Mouse (Mus musculus): ENCODE data around the gene Slc22a3.

Slc22a3 gene

DNA sequence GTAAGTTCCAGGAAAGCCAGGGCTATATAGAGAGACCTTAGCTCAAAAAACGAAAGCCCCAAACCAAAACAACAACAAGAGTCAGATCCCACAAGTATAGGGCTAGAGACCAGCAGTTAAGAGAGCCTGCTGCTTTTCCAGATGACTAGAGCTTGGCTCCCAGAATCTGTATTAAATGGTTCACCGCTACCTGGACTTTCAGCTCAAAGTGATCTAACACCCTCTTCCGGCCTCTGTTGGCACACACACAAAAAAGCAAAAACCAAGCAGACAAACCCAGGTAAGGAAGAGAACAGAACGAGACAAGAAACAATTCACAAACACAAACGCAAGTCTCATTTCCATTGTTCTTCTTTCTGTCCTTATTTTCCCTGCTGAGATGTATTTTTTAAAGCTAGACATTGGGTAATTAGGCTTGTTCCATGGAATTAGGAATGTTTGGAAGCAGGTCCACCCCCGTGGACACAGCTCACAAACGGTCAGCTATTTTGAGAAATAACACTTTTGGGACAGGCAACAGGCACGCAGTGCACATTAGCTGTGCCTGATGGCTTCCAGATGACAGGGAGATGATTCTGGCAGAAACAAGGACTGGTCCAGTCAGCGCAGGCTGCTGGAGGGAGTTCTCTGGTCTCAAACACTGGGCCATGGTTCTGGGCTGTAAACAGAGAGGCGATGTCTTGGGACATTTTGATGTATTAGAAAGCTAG lies 95.2 kb downstream of the Slc22a3 start:
- peak; percentile 61 for DNase-seq (ENCODE audit: low read depth, low spot score)

DNA sequence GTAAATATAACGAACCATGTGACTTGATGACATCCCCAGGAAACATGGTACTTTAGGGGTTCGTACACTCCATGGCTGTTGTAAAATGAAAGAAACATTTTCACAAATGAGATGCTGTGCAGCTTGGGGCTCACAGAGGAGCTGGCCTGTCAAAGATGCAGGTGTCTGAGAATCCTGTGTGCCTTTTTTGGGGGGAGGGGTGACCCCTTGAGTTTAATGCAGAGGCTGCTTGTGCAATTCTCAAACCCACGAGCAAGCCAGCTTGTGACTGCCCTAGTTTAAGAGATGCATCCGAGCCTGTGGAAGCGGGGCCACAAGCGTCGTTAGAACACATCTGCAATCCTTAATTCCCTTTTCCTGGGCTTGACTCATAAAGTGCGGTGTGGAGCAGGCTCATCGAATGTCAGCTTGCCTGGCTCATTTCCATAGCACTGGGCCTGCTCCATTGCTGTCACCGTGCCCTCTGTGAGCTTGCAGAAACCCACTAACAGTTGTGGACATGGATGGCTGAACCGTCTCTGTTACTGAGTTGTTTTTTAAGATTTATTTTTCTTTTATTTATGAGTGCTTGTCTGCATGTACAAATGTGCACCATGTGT lies 98.1 kb downstream of the Slc22a3 start:
- DNase-seq (ENCODE audit: low read depth, low spot score): no peak

DNA sequence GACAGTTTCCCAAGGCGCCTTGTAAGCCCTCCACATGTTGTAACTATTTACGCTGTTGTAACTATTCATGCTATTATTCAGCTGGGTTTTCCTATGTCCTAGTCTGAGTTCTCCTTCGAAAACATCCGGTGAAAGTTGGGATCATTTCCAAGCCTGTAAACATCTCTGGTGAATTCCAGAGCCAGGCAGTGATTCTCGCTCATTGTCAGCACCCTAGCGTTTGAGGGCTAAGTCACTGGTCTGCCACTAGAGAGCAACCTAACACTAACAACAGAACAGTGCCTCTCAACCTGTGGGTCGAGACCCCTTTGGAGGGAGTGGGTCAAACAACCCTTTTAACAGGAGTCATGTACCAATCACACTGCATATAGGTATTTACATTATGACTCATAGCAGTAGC lies 104.1 kb downstream of the Slc22a3 start:
- DNase-seq (ENCODE audit: low read depth, low spot score): no peak

DNA sequence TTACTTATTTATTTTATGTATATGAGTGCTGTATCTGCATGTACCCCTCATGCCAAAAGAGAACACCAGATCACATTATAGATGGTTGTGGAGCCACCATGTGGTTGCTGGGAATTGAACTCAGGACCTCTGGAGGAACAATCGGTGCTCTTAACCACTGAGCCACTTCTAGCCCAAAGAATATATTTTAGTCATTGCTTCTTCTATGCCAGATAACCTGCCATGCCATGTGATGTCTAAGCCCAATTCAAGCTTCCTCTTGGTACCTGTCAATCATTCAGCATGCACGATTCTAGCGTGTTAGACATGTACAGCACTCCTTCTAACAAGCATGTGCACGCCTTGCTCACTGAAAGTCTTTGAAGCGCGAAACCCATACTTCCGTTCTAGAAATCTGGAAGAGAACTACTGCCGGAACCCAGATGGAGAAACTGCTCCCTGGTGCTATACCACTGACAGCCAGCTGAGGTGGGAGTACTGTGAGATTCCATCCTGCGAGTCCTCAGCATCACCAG lies 111.3 kb downstream of the Slc22a3 start:
- no peak for DNase-seq (ENCODE audit: low read depth, low spot score)

DNA sequence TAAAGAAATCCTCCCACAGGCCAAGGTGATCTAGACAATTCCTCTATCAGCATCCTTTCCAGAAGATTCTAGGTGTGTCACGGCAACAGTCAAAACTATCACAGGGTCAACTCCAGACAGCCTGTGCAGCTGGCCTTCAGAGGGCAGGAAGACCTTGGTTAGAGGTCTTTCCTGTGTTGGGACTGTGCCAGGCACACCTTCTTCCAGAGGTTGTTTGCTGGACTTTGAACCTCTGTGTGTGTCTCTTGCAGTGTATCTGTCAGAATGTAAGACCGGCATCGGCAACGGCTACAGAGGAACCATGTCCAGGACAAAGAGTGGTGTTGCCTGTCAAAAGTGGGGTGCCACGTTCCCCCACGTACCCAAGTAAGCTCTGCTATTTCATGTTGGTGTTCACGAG lies 119.3 kb downstream of the Slc22a3 start:
- DNase-seq (ENCODE audit: low read depth, low spot score): no peak

DNA sequence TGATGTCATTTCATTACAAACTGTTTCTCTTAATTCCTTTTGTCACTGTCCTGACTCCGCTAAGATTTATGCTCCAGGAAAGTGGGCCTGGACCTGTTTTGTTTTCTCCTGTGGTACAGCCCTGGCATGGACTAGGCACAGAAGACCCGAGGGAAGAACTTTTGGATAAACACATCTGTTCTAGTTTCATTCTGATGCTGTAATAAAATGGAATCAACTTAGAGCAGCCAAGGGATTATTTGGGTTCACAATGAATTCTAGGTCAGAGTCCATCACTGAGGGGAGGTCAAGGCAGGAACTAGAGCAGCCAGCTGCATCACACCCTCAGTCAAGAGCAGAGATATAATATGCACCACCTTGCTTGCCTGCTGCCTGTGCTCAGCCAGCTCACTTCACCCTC lies 119.7 kb downstream of the Slc22a3 start:
- DNase-seq (ENCODE audit: low read depth, low spot score): no peak

DNA sequence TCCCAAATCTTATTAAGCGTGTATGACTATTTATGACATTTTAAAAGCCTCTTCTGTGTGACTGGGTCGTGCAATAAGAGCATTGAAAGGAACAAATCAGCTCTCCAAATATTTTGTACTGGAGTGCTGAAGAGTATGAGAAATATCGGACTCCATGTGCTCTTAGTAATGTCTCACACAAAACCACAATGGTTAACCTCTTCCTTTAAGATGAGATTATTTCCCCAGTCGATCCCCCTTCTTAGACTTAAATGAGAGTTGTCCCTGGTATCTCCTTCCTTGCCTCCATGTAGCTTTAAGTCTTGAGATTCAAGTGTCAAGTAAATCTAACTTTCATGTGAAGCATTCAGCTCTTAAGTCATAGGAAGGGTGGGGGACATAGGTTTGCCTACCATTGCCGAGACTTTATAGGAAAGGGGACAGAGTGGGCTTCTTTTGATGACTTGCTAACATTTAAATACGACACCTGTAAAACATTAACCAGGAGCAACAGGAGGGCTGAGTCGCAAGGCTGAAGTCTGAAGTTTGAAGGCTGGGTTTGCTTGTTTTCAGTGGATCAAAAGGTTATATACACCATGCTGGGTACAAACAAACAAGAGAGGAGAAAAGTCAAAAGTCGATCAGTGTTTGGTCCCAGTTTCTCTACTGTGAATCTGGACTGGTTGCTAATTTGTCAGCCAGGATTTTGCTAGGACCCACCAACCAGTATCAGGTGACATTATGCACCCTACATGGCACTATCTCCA lies 122.3 kb downstream of the Slc22a3 start:
- DNase-seq (ENCODE audit: low read depth, low spot score): no peak

DNA sequence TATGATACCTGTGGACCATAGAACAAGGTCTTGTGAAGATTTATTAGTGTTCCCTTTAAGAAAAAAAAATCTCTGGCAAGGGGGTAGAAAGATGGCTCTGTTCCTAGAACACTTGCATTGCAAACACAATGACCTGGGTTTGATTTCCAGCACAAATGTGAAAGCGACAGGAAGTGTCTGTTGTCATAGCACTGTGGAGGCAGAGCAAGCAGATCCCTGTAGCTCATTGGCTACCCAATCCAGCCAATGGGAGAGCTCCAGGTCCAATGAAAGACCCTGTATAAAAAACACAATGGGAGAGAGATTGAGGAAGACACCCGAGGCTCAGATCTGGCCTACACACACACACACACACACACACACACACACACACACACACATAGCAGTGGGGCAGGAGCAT lies 125.0 kb downstream of the Slc22a3 start:
- peak; percentile 26 for DNase-seq (ENCODE audit: low read depth, low spot score)

DNA sequence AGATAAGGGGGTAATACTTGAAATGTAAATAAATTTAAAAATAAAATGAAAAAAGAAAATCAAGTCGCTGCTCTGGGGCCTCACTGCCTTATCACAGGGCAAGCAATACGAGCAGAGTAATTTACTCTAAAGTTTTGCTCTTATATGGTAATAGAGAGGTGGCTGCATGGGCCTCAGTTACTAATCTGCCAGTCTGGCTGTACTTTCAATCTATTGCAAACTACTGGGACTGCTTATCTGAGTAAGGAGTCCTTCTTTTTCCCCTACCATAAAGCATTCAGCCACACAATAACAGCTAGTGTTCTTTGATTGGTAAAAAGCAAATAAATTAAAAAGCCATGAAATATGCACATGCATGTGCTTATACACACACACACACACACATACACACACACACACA lies 125.9 kb downstream of the Slc22a3 start:
- no peak for DNase-seq (ENCODE audit: low read depth, low spot score)

DNA sequence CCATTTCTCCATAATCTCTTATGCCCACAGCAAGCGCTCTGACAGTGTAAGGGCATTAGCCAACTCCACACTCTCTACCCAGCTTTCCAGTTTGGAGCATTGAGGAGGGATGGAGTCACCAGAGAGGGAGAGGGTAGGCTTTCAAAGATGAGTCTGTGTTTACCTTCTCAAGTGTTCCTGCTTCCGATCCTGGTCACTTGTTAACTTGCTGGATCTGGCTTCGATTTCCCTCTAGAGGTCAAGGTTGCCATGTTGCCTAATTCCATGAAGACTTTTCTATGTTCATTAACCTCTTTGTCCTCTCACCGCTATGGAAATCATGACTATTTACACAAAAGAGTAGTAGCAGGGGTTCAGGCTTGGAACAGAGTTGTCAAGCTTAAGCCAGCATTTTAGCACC lies 127.2 kb downstream of the Slc22a3 start:
- no peak for DNase-seq (ENCODE audit: low read depth, low spot score)

DNA sequence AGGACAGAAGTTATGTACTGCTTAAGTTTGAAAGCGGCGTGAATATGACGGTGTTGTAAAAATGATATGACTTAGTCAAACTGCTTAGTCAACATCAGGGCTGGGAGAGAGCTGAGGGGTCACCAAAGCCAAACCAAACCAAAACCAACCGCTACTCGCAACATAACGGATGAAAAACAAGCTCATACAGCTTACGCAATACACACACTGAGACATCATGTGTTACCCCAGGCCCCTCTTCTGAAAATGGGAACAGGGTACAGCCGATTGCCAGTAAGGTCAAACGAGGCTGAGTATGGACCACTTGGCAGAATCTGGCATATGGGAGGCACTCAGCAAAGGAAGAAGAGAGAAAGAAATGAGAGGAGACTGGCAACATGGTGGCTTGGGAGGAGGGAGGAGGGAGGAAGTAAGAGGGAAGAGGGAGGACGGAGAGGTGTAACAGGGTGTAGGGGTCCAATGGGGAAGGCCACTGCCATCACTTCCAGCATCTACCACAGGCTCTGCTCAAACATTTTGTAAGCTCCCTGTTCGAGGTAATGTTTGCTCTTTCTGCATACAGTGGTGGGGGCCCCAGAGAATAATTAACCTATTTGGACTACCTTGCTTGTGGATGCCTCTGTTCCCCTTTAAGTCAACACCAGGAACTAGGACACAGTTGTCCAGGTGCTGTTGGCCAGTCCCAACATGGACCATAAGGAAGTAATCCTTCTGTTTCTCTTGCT lies 129.4 kb downstream of the Slc22a3 start, which contains the start of gene Plg:
Gene Plg (plus strand): TSS at position 628 of the 725 bp plus-strand sequence.
- DNase-seq (ENCODE audit: low read depth, low spot score): no peak

DNA sequence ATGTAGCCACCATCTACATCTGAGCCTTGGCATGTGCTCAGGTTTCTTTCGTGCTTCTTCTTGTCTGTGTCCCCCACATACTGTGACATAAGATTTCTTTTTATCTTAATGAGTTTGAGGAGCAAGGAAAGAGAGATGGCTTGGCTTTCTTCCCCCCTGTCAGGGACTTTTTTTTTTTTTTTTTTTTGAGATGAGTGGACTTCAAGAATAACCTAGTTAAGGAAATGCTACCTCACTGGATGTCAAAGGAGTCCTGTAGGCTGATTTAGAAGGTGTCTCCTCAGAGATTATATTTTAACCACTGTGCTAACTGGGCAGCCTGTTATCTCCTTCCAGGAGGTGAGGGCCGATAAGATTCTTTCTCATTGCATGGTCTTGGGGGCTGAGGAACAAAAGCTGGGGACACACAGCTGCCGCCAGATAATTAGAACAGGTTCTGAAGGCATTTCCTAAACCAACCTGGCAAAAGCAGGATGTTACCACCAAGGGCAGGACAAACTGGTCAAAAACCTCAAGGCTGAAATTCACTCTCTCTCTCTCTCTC lies 133.8 kb downstream of the Slc22a3 start:
- DNase-seq (ENCODE audit: low read depth, low spot score): no peak

DNA sequence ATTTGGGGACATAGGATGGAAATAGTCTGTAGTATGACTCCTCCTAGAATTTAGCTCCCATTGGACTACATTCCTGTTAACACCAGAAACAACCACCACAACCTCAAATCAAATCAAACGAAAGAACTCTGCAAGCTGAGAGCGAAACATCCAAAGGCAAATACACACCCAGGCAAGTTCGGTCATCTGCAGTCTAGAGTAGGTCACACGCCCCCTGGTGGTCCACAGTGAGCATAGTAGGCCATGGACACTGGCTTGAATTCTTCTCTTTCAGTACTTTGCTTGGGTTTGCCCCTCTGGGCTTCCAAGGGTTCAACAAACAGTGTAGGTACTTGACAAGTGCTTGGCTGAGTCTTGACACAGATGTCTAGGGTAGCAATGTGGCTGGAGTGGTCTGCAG lies 135.5 kb downstream of the Slc22a3 start:
- DNase-seq (ENCODE audit: low read depth, low spot score): peak; percentile 81

DNA sequence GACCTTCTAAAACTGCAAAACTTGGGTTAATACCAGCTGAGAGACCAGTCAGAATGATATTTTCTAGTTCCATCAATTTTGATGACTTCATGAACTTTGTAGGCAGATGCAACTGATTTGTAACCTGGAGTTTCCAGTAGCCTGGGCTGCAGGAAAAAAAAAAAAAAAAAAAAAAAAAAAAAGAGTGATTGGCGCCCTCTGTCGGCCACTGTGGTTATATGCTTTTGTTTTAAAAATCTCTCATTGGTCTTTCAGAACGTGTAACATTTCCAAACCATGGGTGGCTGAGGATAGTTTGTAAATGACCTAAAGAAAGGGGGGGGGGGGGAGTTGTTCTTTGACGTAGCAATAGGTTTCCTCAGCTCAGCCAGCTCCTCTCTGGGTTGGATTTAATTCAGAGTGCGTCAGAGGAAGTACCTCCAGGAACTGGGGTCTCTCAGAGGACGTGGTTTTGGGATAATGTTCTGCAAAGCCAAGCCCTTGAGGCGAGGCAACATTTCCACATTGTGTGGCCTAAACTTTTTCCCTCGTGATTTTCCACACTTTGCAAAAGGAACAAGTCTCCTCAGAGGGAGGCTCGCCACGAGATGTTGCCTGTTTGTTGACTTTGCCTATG lies 136.1 kb downstream of the Slc22a3 start:
- DNase-seq (ENCODE audit: low read depth, low spot score): peak; percentile 48

DNA sequence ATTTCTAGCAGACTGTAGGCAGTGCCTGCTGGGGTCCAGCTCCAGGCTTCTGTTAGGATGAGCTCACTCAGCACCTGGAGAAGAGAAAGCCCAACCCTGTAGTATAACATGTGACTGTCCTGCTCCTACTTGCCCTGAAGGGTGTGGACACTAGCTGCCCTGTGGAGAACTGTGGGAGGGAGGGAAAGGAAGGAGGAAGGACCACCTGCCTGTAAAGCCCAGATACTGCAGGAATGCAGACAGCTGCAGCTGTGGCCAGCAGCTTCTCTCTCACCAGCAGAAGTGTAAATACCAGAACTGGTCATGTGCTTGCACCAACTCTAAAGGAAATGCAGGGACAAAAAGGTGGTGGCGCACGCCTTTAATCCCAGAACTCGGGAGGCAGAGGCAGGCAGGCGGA lies 137.2 kb downstream of the Slc22a3 start:
- DNase-seq (ENCODE audit: low read depth, low spot score): peak; percentile 40

DNA sequence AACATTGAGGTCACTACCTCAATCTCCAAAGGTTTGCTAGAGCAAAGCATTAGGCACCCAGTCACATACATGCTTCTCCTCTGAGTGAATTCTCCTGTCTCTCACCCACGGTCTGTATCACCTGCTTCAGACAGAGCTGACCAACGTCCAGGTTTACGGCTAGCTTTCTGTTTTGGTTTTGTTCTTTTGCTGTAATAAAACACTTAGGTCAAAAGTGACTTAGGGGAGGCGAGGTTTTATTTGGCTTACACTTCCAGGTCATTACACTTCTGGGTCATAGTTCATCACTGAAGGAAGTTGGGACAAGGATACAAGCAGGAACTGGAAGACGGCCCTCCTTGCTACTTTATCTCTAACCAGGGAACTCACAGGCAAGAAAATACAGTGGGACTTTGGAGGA lies 138.1 kb downstream of the Slc22a3 start:
- DNase-seq (ENCODE audit: low read depth, low spot score): no peak

Measured in mesoderm, embryonic 11.5 days (tissue).